Mouse (Mus musculus) midbrain, embryonic 15.5 days (tissue): ENCODE data around the gene Aadac. TPM values are rescaled to one million over a fixed set of nuclear protein-coding genes. Genes with fewer than 3 reads are reported as not detected.

Source experiments
- ATAC-seq: fragments of 200-750 bp; cut with Nextera tagmentation; replicated peaks from 2 replicates; pipeline ENCODE4 v1.8.0; 2017; ENCODE audit warnings: moderate TSS enrichment
- H3K27ac ChIP-seq: fragments of 300-500 bp; sonication (generic); 2 replicates; pipeline ENCODE4 v1.5.1; 2015; ENCODE audit warnings: mild to moderate bottlenecking, inconsistent platforms
- H3K27me3 ChIP-seq: fragments of 300-500 bp; sonication (generic); replicated peaks from 2 replicates; pipeline ENCODE4 v1.6.1; 2015; ENCODE audit warnings: inconsistent platforms
- H3K36me3 ChIP-seq: fragments of 300-500 bp; sonication (generic); replicated peaks from 2 replicates; pipeline ENCODE4 v1.6.1; 2015; ENCODE audit warnings: inconsistent platforms
- H3K4me1 ChIP-seq: fragments of 300-500 bp; sonication (generic); 2 replicates; pipeline ENCODE4 v1.6.1; 2015; ENCODE audit warnings: inconsistent platforms
- H3K4me2 ChIP-seq: fragments of 300-500 bp; sonication (generic); 2 replicates; pipeline ENCODE4 v1.6.1; 2015; ENCODE audit warnings: inconsistent platforms, mild to moderate bottlenecking, moderate library complexity
- H3K4me3 ChIP-seq: fragments of 300-500 bp; sonication (generic); 2 replicates; pipeline ENCODE4 v1.5.1; 2015; ENCODE audit warnings: mild to moderate bottlenecking, inconsistent platforms
- H3K9ac ChIP-seq: fragments of 300-500 bp; sonication (generic); 2 replicates; pipeline ENCODE4 v1.6.1; 2015; ENCODE audit warnings: mild to moderate bottlenecking, inconsistent platforms
- H3K9me3 ChIP-seq: fragments of 300-500 bp; sonication (generic); 2 replicates; pipeline ENCODE4 v1.6.1; 2016; ENCODE audit warnings: inconsistent platforms
- WGBS: fragments of 180-500 bp; shearing (Covaris S2); methylation state at CpG from one replicate; pipeline ENCODE4 v1.1.7; 2015; ENCODE audit warnings: mixed read lengths; 5-methylcytosine and 5-hydroxymethylcytosine counted together
- polyA plus RNA-seq: library from polyadenylated mRNA; unstranded; fragments of >200 nt; fragmentation: Nextera tagmentation; extraction: Ambion mirVana; gene quantifications from 2 replicates; pipeline ENCODE4 v1.2.1, GENCODE M21; 2015

Gene Aadac
- polyA plus RNA-seq, 1 experiment from 2014 or later = not detected

DNA sequence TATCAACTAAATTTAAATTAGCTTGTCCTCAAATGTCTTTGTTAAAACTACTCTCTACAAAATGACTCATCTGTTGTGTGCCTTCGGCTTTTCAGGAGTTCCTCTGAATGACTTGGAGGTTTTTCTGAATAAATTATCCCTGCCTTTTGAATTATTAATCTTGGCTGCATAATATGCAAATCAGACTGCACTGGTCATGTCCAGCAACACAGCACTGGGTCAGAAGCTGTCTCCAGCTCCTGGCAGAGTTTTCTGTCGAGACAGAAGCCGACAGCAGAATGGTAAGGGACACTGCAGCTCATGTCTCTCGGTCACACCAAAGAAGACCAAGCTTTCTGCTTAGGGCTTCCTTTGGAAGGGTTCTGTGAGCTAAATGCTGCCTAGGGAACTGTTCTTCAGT is 56.1 kb downstream of the Aadac start, which contains the start of gene Sucnr1:
TSS of gene Sucnr1 (plus strand) at position 222 of the 400 bp plus-strand sequence.
- Histone ChIP-seq H3K36me3 (no peaks in the 10 kb centered on the region), H3K27me3 (no peaks in the 10 kb centered on the region), H3K4me2 (0 out of 2 replicates have a peak within 1 kb of the TSS, but pooled peaks have one; percentile 5), H3K9ac (no peak within 1 kb of the TSS), H3K9me3 (no peaks in the 10 kb centered on the region), H3K4me1 (peaks cover 3% of the 10 kb centered on the region), H3K27ac (no peak within 1 kb of the TSS), H3K4me3 (no peak within 1 kb of the TSS)
- peak; percentile 79 for ATAC-seq
- WGBS = 29% methylated on average over 4 of the region's 4 CpGs

DNA sequence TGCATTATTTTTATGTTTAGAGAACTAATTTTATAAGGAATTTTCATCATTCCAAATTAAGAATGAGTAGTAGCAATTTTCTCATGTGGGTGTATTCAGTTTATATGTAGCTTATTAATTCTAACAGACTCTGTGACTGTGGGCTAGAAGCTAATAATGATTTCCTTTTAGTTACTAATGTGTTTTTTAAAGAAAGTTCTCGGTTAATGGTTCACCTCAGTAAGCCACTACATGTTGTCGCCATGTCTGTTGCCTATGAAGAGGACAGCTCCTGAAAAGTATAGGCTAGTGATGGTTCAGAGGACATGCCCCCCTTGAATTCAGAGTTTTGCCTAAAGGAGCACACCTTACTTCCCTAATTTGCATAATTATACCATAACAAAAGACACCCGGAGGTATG is 57.2 kb downstream of the Aadac start:
- H3K27ac ChIP-seq = no peak overlapping the region
- H3K4me1 ChIP-seq = peaks cover 3% of the 10 kb centered on the region
- no peak overlapping the region for H3K9ac ChIP-seq
- 87% methylated on average over 3 of the region's 3 CpGs for WGBS
- no peaks in the 10 kb centered on the region for H3K36me3 ChIP-seq
- no peak overlapping the region for H3K4me3 ChIP-seq
- no peaks in the 10 kb centered on the region for H3K9me3 ChIP-seq
- H3K27me3 ChIP-seq = no peaks in the 10 kb centered on the region
- no peak for ATAC-seq
- H3K4me2 ChIP-seq = no peak overlapping the region

DNA sequence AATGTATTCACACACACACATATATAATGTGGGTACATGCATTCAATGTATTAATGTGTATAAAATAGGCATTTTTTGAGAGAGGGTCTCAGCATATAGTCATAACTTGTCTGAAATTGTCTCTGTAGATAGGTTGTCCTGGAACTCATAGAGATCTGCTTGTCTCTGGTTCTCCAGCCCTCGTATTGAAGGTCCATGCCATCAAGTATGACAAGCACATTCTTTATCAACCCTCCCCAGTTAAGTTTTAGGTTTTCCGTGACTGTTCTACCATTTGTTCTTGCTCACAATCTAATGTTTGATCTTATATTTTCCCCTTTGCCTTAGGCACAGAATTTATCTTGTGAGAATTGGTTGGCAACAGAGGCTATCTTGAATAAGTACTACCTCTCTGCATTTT is 60.2 kb downstream of the Aadac start:
- 85% methylated on average over 2 of the region's 2 CpGs for WGBS
- no peak overlapping the region for H3K4me2 ChIP-seq
- no peak overlapping the region for H3K27ac ChIP-seq
- H3K4me1 ChIP-seq = peaks cover 3% of the 10 kb centered on the region
- H3K9ac ChIP-seq = no peak overlapping the region
- no peaks in the 10 kb centered on the region for H3K36me3 ChIP-seq
- H3K27me3 ChIP-seq = no peaks in the 10 kb centered on the region
- ATAC-seq = no peak
- H3K9me3 ChIP-seq = no peaks in the 10 kb centered on the region
- H3K4me3 ChIP-seq = no peak overlapping the region

Other genes with a start within 250 kb of the Aadac start
- gene Gm8298, start 164.7 kb upstream of the Aadac start, polyA plus RNA-seq = not detected in 2 replicates
- not detected in 2 replicates for gene C130079G13Rik, start 100.5 kb upstream of the Aadac start, polyA plus RNA-seq
- gene Aadacl2, start 19.0 kb upstream of the Aadac start, polyA plus RNA-seq = not detected in 2 replicates
- not detected in 2 replicates for gene Sucnr1, start 56.2 kb downstream of the Aadac start, polyA plus RNA-seq